Mouse (Mus musculus): ENCODE measurements around the gene Nthl1. TPM values are rescaled to one million over a fixed set of nuclear protein-coding genes. Genes with fewer than 3 reads are reported as not detected.

The Nthl1 gene
- total RNA-seq (2022) = 1 to 10 TPM; 6.5 to 9.1 (median 7.6) TPM

DNA sequence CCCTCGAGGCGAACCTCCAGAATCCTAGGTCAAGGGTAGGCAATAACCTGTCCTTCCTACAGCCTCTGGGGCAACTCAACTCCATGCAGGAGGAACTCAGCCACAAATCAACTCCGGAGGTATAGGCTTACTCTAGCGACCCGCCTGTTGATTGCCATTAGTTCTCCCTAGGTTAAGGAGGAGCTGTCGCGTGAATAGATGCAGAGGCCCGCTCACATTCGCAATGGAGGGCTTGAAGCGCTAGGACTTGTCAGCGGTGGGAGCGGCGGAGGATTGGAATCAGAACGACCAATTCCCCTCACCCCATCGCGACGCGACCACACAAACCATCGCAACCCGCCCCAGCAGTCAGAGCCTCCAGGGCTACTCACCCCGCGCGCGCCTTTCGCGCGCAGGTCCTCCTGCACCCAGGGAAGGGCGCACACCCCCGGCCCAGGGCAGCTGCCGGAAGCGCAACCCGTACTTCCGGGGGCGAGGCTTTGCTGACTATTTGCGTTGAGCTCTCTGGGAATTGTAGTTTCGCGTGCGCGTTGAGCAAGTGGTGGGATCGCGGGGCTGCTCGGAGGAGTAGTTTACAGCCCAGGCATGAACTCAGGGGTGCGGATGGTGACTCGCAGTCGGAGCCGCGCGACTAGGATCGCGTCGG, at the start of gene Nthl1, which contains the start of gene Tsc2:
Gene Nthl1, plus strand, starts transcription at position 514 of the 646 bp plus-strand sequence.
Gene Tsc2, minus strand, starts transcription at position 464 of the 646 bp plus-strand sequence.
- DNase-seq (ENCODE audit: low spot score in 2 of 2) = peak; percentile 71 to 79

DNA sequence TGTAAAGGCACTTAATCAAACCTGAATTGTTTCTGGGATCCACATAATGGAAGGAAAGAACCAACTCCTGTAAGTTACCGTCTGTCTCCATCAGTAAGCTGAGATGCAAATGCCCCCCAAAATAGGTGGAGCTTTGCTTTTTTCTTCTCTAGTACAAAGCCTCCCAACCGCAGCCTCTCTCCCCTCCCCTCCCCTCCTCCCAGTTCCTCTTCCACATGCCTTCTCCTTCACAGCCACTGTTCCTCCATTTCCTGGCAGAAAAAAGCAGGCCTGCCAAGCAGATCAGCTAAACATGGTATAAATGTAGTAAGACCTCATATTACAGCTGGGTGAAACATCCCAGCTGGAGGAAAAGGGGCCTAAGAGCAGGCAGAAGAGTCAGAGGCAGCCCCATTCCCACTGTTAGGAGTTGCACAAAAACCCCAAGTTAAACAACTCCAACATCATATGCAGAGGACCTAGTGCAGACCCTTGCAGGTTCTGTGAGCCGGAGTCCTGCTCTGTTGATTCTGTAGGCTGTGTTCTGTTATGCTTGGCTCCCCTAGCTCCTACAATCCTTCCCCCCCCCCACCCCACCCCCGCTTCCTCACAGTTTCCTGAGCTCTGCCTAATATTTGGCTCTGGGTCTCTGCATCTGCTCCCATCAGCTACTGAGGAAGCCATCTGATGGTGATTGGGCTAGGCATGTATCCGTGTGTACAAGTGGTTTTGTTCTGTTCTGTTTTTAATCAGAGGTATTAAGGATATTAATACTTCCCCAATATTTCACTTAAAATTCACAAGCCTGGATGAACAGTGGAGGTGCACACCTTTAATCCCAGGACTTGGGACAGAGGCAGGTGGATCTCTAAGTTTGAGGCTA, 48.6 kb upstream of the Nthl1 start:
- DNase-seq (ENCODE audit: low spot score in 2 of 2) = no peak

DNA sequence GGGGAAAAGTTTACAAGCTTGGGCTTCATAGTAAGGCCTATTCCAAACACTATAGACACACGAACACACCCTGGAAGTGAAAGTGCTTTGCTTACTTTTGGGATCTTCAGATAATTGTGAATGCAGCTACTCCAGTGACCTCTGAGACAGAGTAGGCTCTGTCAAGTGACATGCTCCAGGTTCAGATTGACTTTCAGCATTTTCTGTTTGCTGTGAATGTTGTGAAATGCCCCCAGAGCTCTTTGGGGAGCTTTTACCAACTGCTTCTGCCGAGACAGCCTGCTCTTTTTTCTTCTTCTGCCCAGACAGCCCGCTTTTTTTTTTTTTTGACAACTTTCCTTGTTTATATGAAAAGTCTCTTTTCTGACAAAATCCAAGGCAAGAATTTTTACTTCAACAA, 48.0 kb upstream of the Nthl1 start:
- no peak for DNase-seq (ENCODE audit: low spot score in 2 of 2)

DNA sequence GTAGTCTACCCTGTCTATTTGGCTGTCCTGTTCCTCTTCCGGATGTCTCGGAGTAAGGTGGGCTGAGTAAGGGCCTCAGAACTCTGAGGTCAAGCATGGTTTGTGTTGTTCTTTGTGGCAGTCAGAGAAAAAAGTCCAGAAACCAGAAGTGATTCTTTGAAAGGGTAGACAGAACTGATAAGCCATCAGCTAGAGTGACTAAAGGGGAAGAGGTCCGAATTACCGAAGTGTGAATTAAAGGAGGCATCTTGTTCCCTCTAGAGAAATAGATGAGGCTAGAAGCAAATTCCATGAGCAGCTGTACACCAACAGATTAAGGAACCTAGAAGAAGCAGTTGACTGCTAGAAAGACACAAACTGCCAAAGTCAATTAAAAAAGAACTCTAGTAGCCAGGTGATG, 45.9 kb upstream of the Nthl1 start:
- no peak for DNase-seq (ENCODE audit: low spot score in 2 of 2)

DNA sequence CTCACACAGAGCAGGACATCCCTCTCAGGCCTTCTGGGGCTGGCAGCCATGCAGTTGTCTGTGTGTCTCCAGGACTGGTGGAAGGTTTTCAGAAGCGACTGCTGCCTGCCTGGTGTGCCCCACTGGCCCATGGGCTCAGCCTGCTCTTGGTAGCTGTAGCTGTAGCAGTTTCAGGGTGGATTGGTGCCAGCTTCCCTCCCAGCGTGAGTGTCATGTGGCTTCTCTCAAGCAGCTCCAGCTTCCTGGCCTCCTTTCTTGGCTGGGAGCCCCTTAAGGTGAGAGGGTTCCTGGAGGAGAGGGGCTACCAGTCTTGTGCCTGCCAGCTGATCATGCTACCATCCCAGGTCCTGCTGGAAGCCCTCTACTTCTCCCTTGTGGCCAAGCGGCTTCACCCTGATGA, 41.5 kb upstream of the Nthl1 start:
- DNase-seq (ENCODE audit: low spot score in 2 of 2) = no peak

DNA sequence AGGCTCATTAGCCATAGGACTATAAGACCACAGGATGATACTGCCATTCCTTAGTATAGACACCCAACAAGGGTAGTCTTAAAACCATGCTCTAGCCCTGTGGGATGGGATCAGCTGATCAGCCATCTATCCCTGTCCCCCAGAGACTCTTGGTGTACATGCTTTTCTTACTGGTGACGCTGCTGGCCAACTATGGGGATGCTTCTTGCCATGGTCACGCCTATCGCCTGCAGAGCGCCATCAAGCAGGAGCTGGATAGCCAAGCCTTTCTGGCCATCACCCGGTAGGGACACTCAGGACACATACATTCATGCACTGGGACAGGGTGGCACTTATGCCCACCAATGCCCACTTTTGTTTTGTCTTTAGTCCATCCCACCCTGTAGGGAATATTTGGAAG, 40.8 kb upstream of the Nthl1 start:
- DNase-seq (ENCODE audit: low spot score in 2 of 2) = no peak

DNA sequence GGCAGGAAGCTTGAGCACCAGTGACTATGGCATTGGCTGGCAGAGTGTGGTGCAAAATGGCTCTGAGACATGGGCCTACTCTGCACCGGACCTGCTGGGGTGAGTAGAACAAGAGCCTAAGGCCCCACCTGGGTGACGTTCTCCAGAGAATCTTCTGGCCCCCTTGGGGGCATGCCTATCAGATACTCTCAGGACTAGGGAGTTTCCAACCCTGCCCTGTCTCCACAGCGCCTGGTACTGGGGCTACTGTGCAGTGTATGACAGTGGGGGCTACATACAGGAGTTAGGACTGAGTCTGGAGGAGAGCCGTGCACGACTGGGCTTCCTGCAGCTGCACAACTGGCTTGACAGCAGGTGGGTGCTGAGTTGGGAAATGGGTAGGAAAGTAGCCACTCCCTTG, 39.2 kb upstream of the Nthl1 start:
- no peak for DNase-seq (ENCODE audit: low spot score in 2 of 2)

DNA sequence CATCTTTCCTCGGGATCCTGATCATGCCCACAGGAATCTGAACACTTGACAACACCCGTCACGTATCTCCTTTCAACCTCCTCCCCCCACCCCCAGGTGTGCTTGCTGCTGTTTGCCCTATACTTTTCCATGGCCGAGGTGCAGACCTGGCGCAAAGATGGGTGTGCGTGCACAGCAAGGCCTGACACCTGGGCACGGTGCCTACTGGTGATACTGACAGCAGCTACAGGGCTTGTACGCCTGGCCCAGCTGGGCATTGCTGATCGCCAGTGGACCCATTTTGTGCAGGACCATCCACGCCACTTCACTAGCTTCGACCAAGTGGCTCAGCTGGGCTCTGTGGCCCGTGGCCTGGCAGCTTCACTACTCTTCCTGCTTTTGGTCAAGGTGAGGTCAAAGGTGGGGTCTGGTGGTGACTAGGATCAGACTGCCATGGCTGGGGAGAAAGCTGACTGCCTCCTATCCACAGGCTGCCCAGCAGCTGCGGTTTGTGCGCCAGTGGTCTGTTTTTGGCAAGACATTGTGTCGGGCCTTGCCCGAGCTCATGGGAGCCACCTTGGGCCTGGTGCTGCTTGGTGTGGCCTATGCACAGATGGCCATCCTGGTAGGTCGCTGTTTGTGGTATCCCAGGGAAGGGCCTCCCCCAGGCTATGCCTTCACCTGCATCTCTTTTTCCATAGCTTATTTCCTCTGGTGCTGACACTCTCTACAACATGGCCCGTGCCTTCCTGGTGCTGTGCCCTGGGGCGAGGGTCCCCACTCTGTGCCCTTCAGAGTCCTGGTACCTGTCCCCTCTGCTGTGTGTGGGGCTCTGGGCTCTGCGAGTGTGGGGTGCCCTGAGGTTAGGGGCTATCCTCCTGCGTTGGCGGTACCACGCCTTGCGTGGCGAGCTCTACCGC, 38.2 kb upstream of the Nthl1 start:
- DNase-seq (ENCODE audit: low spot score in 2 of 2) = no peak

DNA sequence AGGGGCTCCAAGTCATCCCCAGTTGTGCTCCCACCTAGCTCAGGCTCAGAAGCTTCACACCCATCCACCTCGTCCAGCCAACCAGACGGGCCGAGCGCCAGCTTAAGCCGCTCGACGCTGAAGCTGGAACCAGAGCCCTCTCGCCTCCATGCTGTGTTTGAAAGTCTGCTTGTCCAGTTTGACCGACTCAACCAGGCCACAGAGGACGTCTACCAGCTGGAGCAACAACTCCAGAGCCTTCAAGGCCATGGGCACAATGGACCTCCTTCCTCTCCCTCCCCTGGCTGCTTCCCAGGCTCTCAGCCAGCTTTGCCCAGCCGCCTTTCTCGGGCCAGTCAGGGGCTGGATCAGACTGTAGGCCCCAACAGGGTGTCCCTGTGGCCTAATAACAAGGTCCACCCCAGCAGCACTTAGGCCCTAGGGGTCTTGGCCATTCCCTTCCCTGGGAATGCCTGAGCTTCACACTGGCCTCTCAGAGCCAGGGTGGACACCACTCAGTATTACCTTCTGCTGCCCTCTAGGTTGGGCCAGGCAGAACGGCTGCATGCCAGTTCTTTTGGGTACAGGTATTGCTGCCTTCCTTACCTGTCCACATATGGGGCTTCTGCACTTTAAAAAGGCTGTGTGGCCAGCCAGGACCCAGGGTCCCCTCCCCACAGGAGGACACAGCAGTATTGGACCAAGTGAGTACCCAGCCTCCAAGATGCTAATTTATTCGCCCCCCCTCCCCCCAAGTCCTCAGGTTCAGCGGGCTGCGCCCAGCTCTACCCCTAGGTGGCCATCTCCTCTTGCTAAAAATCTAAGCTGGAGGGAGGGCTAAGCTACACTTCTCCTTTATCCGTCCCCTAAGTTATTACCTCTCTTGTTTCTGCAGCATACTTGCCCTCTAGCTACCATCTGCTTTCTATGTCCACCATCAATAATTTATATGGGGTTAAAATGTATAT, 37.1 kb upstream of the Nthl1 start:
- DNase-seq (ENCODE audit: low spot score in 2 of 2) = peak in 1 of 2 experiments; percentile 39

DNA sequence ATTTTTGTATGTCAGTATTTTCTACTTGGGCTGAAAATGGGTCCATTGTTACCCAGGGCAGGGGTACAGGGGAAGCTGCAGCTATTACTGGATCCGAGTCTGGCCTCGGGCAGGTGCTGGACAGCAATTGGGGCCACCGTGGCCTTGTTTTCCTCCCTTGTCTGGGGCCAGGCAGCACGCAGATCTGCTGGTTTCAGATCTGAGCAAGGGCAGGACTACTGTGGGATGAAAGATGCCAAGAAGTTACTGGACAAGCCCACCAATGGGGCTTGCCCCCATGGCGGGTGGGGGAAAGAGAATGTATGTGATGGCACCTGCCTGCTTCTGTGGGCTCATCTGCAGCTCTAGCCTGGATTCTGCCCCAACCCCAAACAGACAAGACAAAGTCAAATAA, 36.4 kb upstream of the Nthl1 start:
- DNase-seq (ENCODE audit: low spot score in 2 of 2) = no peak

DNA sequence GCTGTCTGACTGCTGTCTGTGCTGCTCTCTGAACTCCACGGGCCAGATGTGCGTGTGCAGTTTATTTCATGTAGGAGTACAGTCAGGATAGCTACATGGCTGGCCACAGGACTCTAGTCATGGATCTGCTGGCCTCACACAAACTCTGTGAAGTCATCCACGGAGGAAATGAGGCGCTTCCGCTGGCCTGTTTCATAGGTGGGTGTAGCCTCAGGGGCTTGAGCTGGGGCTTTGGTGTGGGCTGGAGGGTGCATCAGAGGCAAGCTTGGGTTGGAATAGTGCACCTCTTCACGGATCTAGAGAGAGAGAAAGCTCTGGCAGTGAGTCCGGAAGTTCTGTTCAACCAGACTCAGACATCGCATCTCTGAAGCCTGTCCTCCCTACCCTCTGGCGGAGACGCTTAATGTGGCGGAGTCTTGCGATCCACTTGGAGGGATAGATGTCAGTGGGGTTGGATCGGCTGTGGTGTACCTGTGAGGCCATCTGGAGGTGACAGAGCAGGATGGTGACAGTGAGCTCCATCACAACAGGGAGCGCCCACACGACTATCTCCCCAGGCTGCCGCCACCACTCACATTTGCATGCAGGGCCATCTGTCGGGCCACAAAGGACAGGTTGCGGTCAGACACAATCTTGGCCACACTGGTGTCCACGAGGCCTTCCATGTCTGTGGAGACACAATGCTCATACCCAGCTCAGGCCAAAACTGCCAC, 35.9 kb upstream of the Nthl1 start:
- no peak for DNase-seq (ENCODE audit: low spot score in 2 of 2)

DNA sequence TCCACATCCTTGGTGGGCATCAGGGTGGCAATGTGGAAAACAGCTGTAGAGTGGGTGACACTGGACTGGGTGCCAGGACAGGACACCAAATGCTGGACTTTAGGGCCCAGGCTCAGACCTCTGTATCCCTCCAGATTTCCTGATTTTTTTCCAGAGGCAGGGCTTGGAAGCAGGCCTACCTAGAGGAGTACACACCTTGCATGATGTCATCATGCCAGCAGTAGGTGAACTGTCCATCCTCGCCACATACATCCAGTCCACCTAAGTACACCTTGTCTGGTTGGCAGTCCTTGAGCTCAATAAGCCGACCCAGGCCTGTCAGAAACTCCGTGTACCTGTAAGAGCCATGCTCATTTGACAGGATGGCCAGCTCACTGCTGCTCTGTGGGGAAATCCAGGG, 34.5 kb upstream of the Nthl1 start:
- DNase-seq (ENCODE audit: low spot score in 2 of 2) = no peak

DNA sequence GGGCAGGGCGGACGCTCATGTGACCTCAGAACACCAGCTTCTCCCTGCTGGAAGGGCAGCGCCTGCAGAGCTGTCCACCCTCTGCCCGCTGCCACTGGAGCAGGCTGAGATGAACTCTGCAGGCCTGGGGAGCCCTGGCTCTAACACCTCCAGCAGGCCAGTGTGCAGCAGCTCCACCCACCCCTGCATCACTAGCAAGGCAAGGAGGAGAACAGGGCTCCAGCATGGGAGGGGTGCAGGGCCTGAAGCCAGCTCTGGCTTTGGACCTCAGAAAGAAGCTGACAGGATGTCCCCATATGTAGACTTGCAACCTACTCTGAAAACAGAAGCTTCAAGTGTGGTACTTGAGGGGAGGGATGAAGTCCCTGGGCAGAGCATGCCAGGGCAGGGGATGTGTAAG, 32.0 kb upstream of the Nthl1 start:
- no peak for DNase-seq (ENCODE audit: low spot score in 2 of 2)

DNA sequence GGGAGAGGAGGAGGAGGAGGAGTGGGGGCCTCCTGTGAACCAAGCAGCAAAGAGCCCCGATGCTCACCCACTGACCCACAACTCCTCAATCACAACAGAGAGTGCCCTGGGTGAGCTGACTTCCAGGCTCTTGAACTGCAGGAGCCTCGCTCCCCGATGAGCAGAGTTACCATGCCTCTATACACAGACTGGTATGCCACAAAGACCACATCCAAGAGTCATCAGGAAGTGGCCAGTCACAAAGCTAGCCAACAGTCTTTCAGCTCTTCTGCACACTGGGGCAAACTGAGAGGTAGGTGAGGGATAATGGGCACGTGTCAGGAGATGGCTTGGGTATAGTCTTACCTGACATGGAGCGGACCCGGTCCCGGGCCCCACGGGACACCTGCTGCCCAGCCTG, 28.5 kb upstream of the Nthl1 start:
- no peak for DNase-seq (ENCODE audit: low spot score in 2 of 2)

DNA sequence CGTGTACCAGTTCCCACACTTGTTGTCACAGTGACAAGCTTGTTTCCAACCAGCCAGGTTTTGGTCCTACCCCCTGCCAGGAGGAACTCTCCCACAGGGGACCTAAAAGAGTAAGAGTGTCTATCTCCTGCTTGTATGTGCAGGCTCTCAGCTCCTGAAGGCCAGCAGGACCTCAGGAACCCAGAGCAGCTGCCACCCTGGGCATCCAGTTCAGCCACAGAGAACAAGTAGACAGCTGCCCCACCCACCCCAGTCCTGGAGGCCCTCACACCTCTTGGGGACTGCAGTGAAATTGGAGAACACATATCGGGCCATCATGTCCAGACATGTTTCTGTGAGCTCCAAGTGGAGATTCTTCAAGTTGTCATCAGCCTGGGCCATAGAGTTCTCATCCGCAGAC, 27.9 kb upstream of the Nthl1 start:
- no peak for DNase-seq (ENCODE audit: low spot score in 2 of 2)

DNA sequence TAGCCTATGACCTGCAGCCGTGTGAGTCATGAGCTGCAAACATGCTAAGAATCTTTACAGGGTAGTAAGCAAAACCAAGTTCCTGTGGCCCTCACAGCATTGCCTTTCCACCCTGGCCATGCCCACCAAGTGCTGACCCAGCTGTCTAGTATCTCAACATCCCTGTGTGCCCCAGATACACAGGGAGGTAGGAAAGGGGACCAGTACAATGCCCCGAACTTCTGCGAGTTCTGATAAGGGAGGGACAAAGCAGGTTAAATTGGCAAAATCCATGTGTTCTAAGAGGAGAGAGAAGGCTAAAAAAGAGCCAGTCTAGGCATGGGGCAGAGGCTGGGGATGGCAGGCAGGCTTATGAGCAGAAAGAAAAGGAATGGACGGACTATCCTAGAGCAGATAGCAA, 24.1 kb upstream of the Nthl1 start:
- no peak for DNase-seq (ENCODE audit: low spot score in 2 of 2)

DNA sequence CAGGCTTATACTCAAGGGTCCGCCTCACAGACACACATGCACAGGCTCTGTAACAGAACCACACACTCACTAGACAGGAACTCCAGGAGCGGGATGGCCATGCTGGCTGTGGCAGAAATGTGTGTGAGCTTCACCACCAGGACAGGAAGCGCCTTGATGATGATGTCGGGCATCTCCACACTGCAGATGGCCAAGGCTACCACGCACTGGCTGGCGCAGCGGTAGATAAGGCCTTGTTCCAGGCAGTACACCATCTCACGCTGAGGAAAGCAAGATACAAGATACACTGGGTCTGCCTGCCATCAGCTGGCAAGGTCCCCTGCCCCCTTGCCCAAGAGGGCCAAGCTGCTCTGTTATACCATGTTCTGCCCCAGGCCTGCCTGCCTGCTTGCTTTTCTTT, 23.6 kb upstream of the Nthl1 start:
- DNase-seq (ENCODE audit: low spot score in 2 of 2) = no peak

DNA sequence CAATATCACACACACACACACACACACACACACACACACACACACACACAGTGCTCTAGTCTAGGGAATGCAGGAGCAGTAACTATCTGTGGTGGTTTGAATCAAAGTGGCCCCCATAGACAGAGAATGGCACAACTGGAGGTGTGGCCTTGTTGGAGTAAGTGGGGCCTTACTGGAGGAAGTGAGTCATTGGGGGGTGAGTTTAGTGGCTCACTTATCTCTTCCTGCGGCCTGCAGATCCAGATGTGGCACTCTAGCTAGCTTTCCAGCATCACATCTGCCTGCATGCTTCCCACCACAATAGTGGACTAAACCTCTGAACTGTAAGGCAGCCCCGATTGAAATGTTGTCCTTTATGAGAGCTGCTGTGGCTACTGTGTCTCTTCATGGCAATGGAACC, 21.8 kb upstream of the Nthl1 start:
- no peak for DNase-seq (ENCODE audit: low spot score in 2 of 2)

DNA sequence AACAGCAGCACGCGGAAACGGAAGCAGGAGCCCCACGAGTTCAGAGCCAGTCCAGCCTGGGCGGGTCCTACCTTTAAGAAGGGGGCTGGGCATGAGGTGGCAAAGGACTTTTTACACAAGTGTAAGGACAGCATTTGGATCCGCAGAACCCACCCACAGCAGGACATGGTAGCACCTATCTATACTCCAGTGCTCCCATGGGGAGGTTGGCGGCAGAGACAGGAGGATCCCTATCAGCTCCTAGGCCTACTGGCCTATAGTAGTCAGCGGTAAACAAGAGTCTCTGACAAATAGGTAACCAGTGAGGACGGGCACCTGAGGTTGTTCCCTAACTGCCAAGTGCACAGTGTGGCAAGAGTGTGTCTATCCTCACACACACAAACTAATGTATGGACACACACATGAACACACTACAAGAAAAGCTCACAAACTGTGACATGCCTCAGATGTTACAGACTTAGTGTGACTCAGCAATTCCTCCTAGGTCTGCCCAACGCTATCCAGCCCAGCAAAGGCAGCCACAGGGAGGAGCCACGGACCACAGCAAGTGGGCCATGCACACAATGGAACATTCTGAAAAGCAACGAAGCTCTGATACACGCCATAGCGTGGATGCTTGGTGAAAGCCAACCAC, 14.8 kb upstream of the Nthl1 start:
- DNase-seq (ENCODE audit: low spot score in 2 of 2) = no peak

DNA sequence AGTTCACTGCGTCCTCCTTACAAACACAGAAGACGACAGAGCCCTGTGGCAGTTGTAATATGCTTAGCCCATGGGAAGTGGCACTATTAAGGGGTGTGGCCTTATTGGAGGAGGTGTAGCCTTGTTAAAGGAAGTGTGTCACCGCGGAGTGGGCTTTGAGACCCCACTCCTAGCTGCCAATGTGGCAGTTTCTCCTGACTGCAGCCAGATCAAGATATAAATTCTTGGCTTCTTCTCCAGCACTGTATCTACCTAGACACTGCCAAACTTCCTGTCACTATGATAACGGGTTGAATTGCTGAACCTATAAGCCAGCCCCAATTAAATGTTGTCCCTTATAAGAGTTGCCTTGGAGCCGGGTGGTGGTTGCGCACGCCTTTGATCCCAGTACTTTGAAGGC, 7.0 kb upstream of the Nthl1 start:
- DNase-seq (ENCODE audit: low spot score in 2 of 2) = no peak
